Mouse (Mus musculus): ENCODE measurements around the gene 1700019A02Rik. TPM values are rescaled to one million over a fixed set of nuclear protein-coding genes. Genes with fewer than 3 reads are reported as not detected.

The 1700019A02Rik gene
- not detected for polyA plus RNA-seq (2017; shearing (Covaris generic))

DNA sequence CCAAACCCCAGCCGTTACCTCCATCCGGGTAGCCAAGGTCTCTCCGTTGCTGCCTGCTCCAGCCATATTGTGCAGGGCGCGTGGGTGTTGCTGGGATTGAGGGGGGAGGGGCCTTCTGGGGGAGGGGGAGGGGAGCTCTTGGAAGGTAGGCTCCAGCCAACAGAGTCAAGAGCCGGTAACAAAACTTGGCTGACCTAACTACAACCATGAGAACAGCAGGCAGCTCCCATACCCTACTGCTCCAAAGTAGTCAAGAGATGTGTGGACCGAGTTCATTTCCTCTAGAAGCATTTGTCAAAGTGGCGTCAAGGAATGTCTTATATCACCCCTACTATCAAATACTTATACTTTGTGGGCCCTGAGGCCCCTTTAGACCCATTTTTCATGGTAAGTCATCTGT, at the start of gene 1700019A02Rik:
Gene 1700019A02Rik, minus strand, starts transcription at position 101 of the 400 bp plus-strand sequence.

Other genes with a start within 250 kb of the 1700019A02Rik start
- 10 to 100 TPM in 1 of 2 experiments, 1 to 10 TPM in 1; 1.6 to 24.1 TPM for gene 1700019D03Rik, start 167.5 kb downstream of the 1700019A02Rik start, polyA plus RNA-seq (2017; shearing (Covaris generic))
- not detected for gene Mstn, start 126.0 kb downstream of the 1700019A02Rik start, polyA plus RNA-seq (2017; shearing (Covaris generic))
- gene Pms1, start 109.4 kb upstream of the 1700019A02Rik start, polyA plus RNA-seq (2017; shearing (Covaris generic)), result 10 to 100 TPM; 13.7 to 26.6 TPM
- gene Ormdl1, start 109.5 kb upstream of the 1700019A02Rik start, polyA plus RNA-seq (2017; shearing (Covaris generic)), result 10 to 100 TPM; 64.7 to 76.4 TPM
- gene Gm28778, start 109.5 kb upstream of the 1700019A02Rik start, polyA plus RNA-seq (2017; shearing (Covaris generic)), result 1 to 10 TPM in 1 of 2 experiments, not detected in 1; 1.1 TPM
- 10 to 100 TPM in 1 of 2 experiments, 1 to 10 TPM in 1; 7.6 to 15.3 TPM for gene Osgepl1, start 126.0 kb upstream of the 1700019A02Rik start, polyA plus RNA-seq (2017; shearing (Covaris generic))
- gene Asdurf, start 165.0 kb upstream of the 1700019A02Rik start, polyA plus RNA-seq (2017; shearing (Covaris generic)), result not detected
- under 1 TPM; 0.06 to 0.14 TPM for gene Gm28551, start 165.0 kb upstream of the 1700019A02Rik start, polyA plus RNA-seq (2017; shearing (Covaris generic))
- 10 to 100 TPM; 58.6 to 71.3 TPM for gene Asnsd1, start 165.1 kb upstream of the 1700019A02Rik start, polyA plus RNA-seq (2017; shearing (Covaris generic))

All from activated CD4-positive, CD25-positive, alpha-beta regulatory T cell (primary cell).